Mouse (Mus musculus) kidney, adult 2 months (tissue): ENCODE measurements around the gene Klk8.
A peak's percentile ranks its signal among the peaks of the same experiment; 100 is the strongest.

Experiments
- CTCF ChIP-seq: fragments of 200-500 bp; conservative IDR thresholded peaks from 2 replicates; pipeline ENCODE4 v1.5.1; 2011; ENCODE audit warnings: low read depth, mild to moderate bottlenecking, control low read depth, low read length, moderate library complexity, mixed read lengths; ENCODE audit not compliant: insufficient read depth, insufficient read length
- POLR2A ChIP-seq: fragments of 200-500 bp; IDR thresholded peaks from one replicate; pipeline ENCODE4 v1.6.1; 2011; ENCODE audit warnings: low read depth, low read length, control low read depth

GRCm38 (mm10) chr7:43785286-43785685 lies 12.1 kb upstream of the Klk8 start:
- 0 out of 2 replicates have a peak, but pooled peaks have one; percentile 30 for TF ChIP-seq CTCF
- TF ChIP-seq POLR2A = no peak
